Mouse (Mus musculus) heart, embryonic 16.5 days (tissue): Measurements from ENCODE around the gene Spg7. TPM values are rescaled to one million over a fixed set of nuclear protein-coding genes. Genes with fewer than 3 reads are reported as not detected.

Source experiments
- ATAC-seq: fragments of 200-750 bp; cut with Nextera tagmentation; replicated peaks from 2 replicates; pipeline ENCODE4 v1.8.0; 2017; ENCODE audit warnings: moderate number of reproducible peaks; ENCODE audit not compliant: insufficient read depth, low FRiP score; ENCODE audit errors: extremely low read depth
- H3K27ac ChIP-seq: fragments of 300-500 bp; sonication (generic); 2 replicates; pipeline ENCODE4 v1.5.1; 2014; ENCODE audit warnings: mild to moderate bottlenecking, low read length, control low read depth, moderate library complexity
- H3K27me3 ChIP-seq: fragments of 300-500 bp; sonication (generic); 2 replicates; pipeline ENCODE4 v1.6.1; 2014; ENCODE audit warnings: low read length, mixed read lengths; ENCODE audit not compliant: control insufficient read depth, insufficient read depth
- H3K36me3 ChIP-seq: fragments of 300-500 bp; sonication (generic); 2 replicates; pipeline ENCODE4 v1.6.1; 2014; ENCODE audit not compliant: control insufficient read depth, insufficient read depth
- H3K4me1 ChIP-seq: fragments of 300-500 bp; sonication (generic); 2 replicates; pipeline ENCODE4 v1.6.1; 2014; ENCODE audit warnings: low read length, mixed read lengths; ENCODE audit not compliant: control insufficient read depth, insufficient read depth
- H3K4me2 ChIP-seq: fragments of 300-500 bp; sonication (generic); 2 replicates; pipeline ENCODE4 v1.6.1; 2014; ENCODE audit warnings: low read depth, mild to moderate bottlenecking, control low read depth, low read length
- H3K4me3 ChIP-seq: fragments of 300-500 bp; sonication (generic); 2 replicates; pipeline ENCODE4 v1.5.1; 2014; ENCODE audit warnings: mild to moderate bottlenecking, control low read depth, low read length
- H3K9ac ChIP-seq: fragments of 300-500 bp; sonication (generic); 2 replicates; pipeline ENCODE4 v1.6.1; 2014; ENCODE audit warnings: low read length, control low read depth
- H3K9me3 ChIP-seq: fragments of 300-500 bp; sonication (generic); replicated peaks from 2 replicates; pipeline ENCODE4 v1.6.1; 2016; ENCODE audit warnings: low read length; ENCODE audit not compliant: control insufficient read depth
- WGBS: fragments of 180-500 bp; shearing (Covaris S2); extraction: QIAGEN DNeasy Blood & Tissue Kit; methylation state at CpG from one replicate; pipeline ENCODE4 v1.1.7; 2014; 5-methylcytosine and 5-hydroxymethylcytosine counted together
- microRNA-seq: library from miRNA; unstranded; fragments of <30 nt; microRNA quantifications from one replicate; pipeline ENCODE4, GENCODE M21; 2017
- polyA plus RNA-seq: library from polyadenylated mRNA; unstranded; fragments of >200 nt; fragmentation: Nextera tagmentation; extraction: Ambion mirVana; gene quantifications from 2 replicates; pipeline ENCODE4 v1.2.1, GENCODE M21; 2015

Gene Spg7
- polyA plus RNA-seq, 1 experiment from 2014 or later = 71.0 TPM

DNA sequence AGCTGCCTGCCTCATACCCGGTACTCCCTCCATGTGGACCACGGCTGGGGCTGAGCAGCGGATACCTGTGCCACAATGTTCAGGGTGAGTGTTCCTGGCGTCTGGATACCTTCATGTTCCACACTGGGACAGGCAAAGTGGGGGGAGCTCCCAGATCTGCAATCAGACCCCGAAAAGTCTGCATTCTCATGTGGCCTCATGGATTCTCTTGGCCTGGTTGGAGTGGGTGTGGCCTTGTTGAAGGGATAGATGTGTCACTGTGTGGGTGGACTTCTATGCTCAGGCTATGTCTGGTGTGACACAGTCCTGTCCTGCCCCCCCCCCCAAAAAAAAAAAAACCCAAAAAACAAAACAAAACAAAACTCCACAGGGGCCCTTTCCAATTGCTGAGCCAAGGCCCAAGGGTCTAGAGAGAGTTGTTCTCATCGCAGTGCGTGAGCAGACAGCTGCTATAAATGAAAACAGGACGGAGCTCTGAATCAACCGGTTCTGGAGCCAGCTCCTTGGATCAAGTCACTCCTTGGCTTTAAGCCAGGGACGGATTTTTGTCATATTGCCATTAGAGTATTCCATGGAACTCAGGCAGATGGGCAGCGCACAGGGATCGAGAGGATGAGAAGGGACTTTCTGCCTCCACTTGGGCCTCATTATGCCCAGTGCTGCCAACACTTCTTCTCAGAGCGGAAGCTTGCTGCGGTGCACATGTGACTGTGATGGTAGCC, 79.2 kb downstream of the Spg7 start:
- Histone ChIP-seq H3K9ac (no peak overlapping the region), H3K4me3 (no peak overlapping the region), H3K27me3 (no peaks in the 10 kb centered on the region), H3K4me1 (peaks cover 19% of the 10 kb centered on the region), H3K36me3 (no peaks in the 10 kb centered on the region), H3K4me2 (no peak overlapping the region), H3K9me3 (no peaks in the 10 kb centered on the region), H3K27ac (peak overlapping the region; percentile 82)
- ATAC-seq = peak; percentile 66; the same call in 1 of the 2 replicates
- 49% methylated on average over 14 of the region's 14 CpGs for WGBS

DNA sequence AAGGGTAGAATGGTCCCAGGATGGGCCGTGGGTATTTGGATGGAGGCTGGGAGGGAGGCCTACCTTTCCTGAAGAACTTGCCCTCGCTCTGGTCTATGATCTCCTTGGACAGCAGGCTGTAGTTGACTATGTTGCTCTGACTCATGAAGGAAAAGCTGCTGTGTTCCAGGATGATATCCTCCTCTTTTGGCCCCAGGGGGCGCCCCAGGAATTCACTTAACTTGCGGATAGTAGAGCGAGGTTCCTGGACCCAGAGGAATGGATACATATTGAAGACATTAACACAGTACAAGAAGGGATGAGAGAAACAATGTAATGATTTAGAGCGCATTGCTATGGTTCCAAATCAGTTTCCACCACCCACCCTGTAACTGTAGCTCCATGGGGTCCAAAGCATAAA, 82.5 kb downstream of the Spg7 start:
- WGBS = 52% methylated on average over 6 of the region's 6 CpGs
- Histone ChIP-seq H3K4me1 (peaks cover 8% of the 10 kb centered on the region), H3K9me3 (no peaks in the 10 kb centered on the region), H3K9ac (no peak overlapping the region), H3K27me3 (no peaks in the 10 kb centered on the region), H3K4me2 (no peak overlapping the region), H3K4me3 (no peak overlapping the region), H3K36me3 (no peaks in the 10 kb centered on the region), H3K27ac (no peak overlapping the region)
- ATAC-seq = no peak

- no peak for ATAC-seq
- Histone ChIP-seq H3K4me1 (peaks cover 8% of the 10 kb centered on the region), H3K36me3 (no peaks in the 10 kb centered on the region), H3K4me2 (no peak overlapping the region), H3K27ac (no peak overlapping the region), H3K4me3 (no peak overlapping the region), H3K27me3 (no peaks in the 10 kb centered on the region), H3K9me3 (no peaks in the 10 kb centered on the region), H3K9ac (no peak overlapping the region)
- WGBS = 73% methylated on average over 7 of the region's 7 CpGs
Measured at GRCm38 (mm10) chr8:123146390-123146789, 83.6 kb downstream of the Spg7 start.

Small RNA genes lying within 50 kb of the gene (microRNA-seq; reads per million reads assigned to microRNA genes)
- gene Mir7079 (0.79 reads per million), gene Mir7080 (not detected)

Other genes with a start within 250 kb of the Spg7 start
- gene Cdh15, start 215.0 kb upstream of the Spg7 start, polyA plus RNA-seq = 0.41 and 0.51 TPM in 2 replicates
- 17.6 and 18.5 TPM in 2 replicates for gene Ankrd11, start 20.7 kb upstream of the Spg7 start, polyA plus RNA-seq
- 676 and 829 TPM in 2 replicates for gene Rpl13, start 39.4 kb downstream of the Spg7 start, polyA plus RNA-seq
- 0.20 and 0.35 TPM in 2 replicates for gene Cpne7, start 54.4 kb downstream of the Spg7 start, polyA plus RNA-seq
- 4.4 and 5.8 TPM in 2 replicates for gene Sult5a1, start 95.4 kb downstream of the Spg7 start, polyA plus RNA-seq
- gene Dpep1, start 123.3 kb downstream of the Spg7 start, polyA plus RNA-seq = 10.3 and 10.4 TPM in 2 replicates
- 108 and 114 TPM in 2 replicates for gene Chmp1a, start 149.8 kb downstream of the Spg7 start, polyA plus RNA-seq
- gene Spata33, start 149.9 kb downstream of the Spg7 start, polyA plus RNA-seq = 4.5 and 5.0 TPM in 2 replicates
- gene Cdk10, start 161.9 kb downstream of the Spg7 start, polyA plus RNA-seq = 19.1 and 19.5 TPM in 2 replicates
- 4.2 and 4.4 TPM in 2 replicates for gene Spata2l, start 173.3 kb downstream of the Spg7 start, polyA plus RNA-seq
- gene Zfp276, start 191.3 kb downstream of the Spg7 start, polyA plus RNA-seq = 16.6 and 18.3 TPM in 2 replicates
- gene Vps9d1, start 191.4 kb downstream of the Spg7 start, polyA plus RNA-seq = 20.3 and 20.8 TPM in 2 replicates